ENCODE assay signal across 16 mouse cellular contexts in the genomic region with DNA sequence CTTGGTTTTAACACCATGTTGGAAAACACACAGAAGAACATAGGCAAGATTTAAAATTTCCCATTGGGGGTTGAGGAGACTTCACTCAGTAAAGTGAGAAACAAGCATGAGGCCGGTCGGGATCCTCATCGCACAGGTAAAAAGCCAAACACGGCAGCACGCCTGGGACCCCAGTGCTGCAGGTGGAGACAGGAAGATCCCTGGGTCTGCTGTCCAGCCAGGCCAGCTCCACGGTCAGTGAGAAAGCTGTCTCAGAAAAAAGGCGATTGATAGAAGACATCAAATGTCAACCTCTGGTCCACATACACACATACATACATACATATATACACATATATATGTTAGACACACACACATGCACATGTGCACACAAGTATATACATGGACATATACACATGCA. TPM values are rescaled to one million over a fixed set of nuclear protein-coding genes. Genes with fewer than 3 reads are reported as not detected.
A peak's percentile ranks its signal among the peaks of the same experiment; 100 is the strongest.
DNase-seq lines count a peak whose midpoint lies in the region; ATAC-seq and TF ChIP-seq lines count a peak whose summit lies in the region.
"Had no signal": no experiment of that assay in that cellular context is flagged by ENCODE, and none has a peak within 500 bp of the region (broad histone marks: within the 10 kb centered on the region; RNA-seq: fewer than 3 reads in every experiment).

No protein-coding gene starts in this region.

- no peaks in the 10 kb centered on the region for H3K36me3 ChIP-seq in heart, adult 2 months (ENCODE audit: control insufficient read depth, insufficient read depth, low read length)

- peaks cover 2% of the 10 kb centered on the region for H3K4me1 ChIP-seq in heart, adult 2 months (ENCODE audit: control insufficient read depth, insufficient read depth, low read length)
- peaks cover 53% of the 10 kb centered on the region for H3K4me1 ChIP-seq in bone marrow macrophage, adult 2 months (ENCODE audit: control insufficient read depth, insufficient read depth, low read length)

- WGBS in heart, adult 2 months, result 94% methylated on average over 7 of the region's 7 CpGs

- intact Hi-C loops in heart, adult 2 months (cut with DNase I), result loop anchor here (5.0 kb wide), 2 partner anchors 248 to 943 kb away; no protein-coding TSS in a partner anchor

- no peak overlapping the region for H3K27ac ChIP-seq in heart, adult 2 months
- 0 out of 2 replicates have a peak overlapping the region, but pooled peaks have one; percentile 12 for H3K27ac ChIP-seq in bone marrow macrophage, adult 2 months (ENCODE audit: insufficient read depth, low read depth, low read length)

- no peak for TF ChIP-seq EP300 in heart, adult 2 months (IDR thresholded peaks at IDR 0.05; ENCODE audit: insufficient read depth, low read depth, low read length)

- no peak for TF ChIP-seq CTCF in heart, adult 2 months (IDR thresholded peaks at IDR 0.05)
- TF ChIP-seq CTCF in bone marrow macrophage, adult 2 months (IDR thresholded peaks at IDR 0.05; ENCODE audit: low read depth, low read length), result no peak

- H3K9ac ChIP-seq in heart, adult 2 months (ENCODE audit: low read depth, low read length), result no peak overlapping the region

- DNase-seq in heart, adult 11 months, result peak; percentile 86
- no peak for DNase-seq in heart, adult 2 months
- DNase-seq: adrenal gland, postnatal 10 days; adrenal gland, postnatal 25 days; adrenal gland, postnatal 36 days; B cell, adult 2 months; cerebellum, adult 11 months; cerebellum, adult 11-12 months; cerebellum, adult 18-20 months; cerebellum, adult 2 months had no signal

- no peak for TF ChIP-seq POLR2A in heart, adult 2 months (IDR thresholded peaks at IDR 0.05; ENCODE audit: insufficient read depth, low read depth, low read length)
- no peak for TF ChIP-seq POLR2A in bone marrow macrophage, adult 2 months (IDR thresholded peaks at IDR 0.05; ENCODE audit: borderline replicate concordance, low read depth, low read length)

- no peak overlapping the region for H3K4me3 ChIP-seq in heart, adult 2 months
- no peak overlapping the region for H3K4me3 ChIP-seq in bone marrow macrophage, adult 2 months (ENCODE audit: insufficient read depth, low read length)

- peaks cover 7% of the 10 kb centered on the region for H3K79me2 ChIP-seq in heart, adult 2 months (replicated peaks; ENCODE audit: control insufficient read depth, insufficient read depth, low read length)

- H3K27me3 ChIP-seq in heart, adult 2 months (ENCODE audit: control insufficient read depth, insufficient read depth, low read length), result no peaks in the 10 kb centered on the region
- H3K27me3 ChIP-seq: CH12.LX, Patski had no signal

- no peak for ATAC-seq in megakaryocyte progenitor cell, adult 5-6 weeks (replicated peaks; ENCODE audit: poor library complexity)
- ATAC-seq: activated CD4-positive, CD25-positive, alpha-beta regulatory T cell, adult 4 months; CD4-positive, CD25-positive, alpha-beta regulatory T cell, adult 4 months; Patski had no signal

RNA-seq across cellular contexts. Expression of gene Gxylt1, which starts 5.4 kb away (rescaled TPM):
- 10 to 100 TPM; 10.3 to 10.4 TPM for total RNA-seq in heart, adult 2 months (2021)
- polyA plus RNA-seq in heart, adult 2 months (2012; rRNA removed), result 2.7 and 4.1 TPM in 2 replicates
- polyA plus RNA-seq in bone marrow macrophage, adult 2 months (2012; ENCODE audit: insufficient read depth, insufficient read length, missing spikeins), result 23.7 and 24.2 TPM in 2 replicates
- total RNA-seq in megakaryocyte progenitor cell, adult 5-6 weeks (2015), result 24.4 and 26.4 TPM in 2 replicates
- total RNA-seq in megakaryocyte progenitor cell, adult 5-6 weeks (2017), result 36.5 and 42.5 TPM in 2 replicates
